Mouse (Mus musculus) bone marrow, adult 2 months (tissue): ENCODE measurements around the gene Sh3pxd2a. TPM values are rescaled to one million over a fixed set of nuclear protein-coding genes. Genes with fewer than 3 reads are reported as not detected.

Source experiments
- H3K27ac ChIP-seq: fragments of 200-500 bp; 2 replicates; pipeline ENCODE4 v1.5.1; 2012; ENCODE audit warnings: low read depth, mild to moderate bottlenecking, control low read depth, inconsistent platforms, low read length; ENCODE audit not compliant: control insufficient read depth, poor library complexity, insufficient read depth
- H3K4me1 ChIP-seq: fragments of 200-500 bp; 2 replicates; pipeline ENCODE4 v1.6.1; 2011; ENCODE audit warnings: low read length; ENCODE audit not compliant: control insufficient read depth, insufficient read depth
- H3K4me3 ChIP-seq: fragments of 200-500 bp; replicated peaks from 2 replicates; pipeline ENCODE3; 2011; ENCODE audit warnings: mild to moderate bottlenecking, low read depth, low read length, control low read depth; ENCODE audit not compliant: control insufficient read depth
- CTCF ChIP-seq: fragments of 200-500 bp; IDR thresholded peaks from 2 replicates; pipeline ENCODE4 v1.5.1; 2011; ENCODE audit warnings: low read length, control low read depth; ENCODE audit not compliant: control insufficient read depth, insufficient read depth
- POLR2A ChIP-seq: fragments of 200-500 bp; IDR thresholded peaks from 2 replicates; pipeline ENCODE4 v1.6.1; 2011; ENCODE audit warnings: low read depth, mild to moderate bottlenecking, control low read depth, low read length, borderline replicate concordance; ENCODE audit not compliant: control insufficient read depth
- WGBS: fragments of 180-500 bp; shearing (Covaris S2); methylation state at CpG from one replicate; pipeline ENCODE4 v1.1.7; 2018; 5-methylcytosine and 5-hydroxymethylcytosine counted together
- polyA plus RNA-seq: library from polyadenylated mRNA; stranded (reverse); fragments of >200 nt; gene quantifications from 2 replicates; pipeline ENCODE4 v1.2.4, GENCODE M21; 2011; ENCODE audit warnings: low replicate concordance; ENCODE audit not compliant: missing spikeins, insufficient read depth, insufficient read length

The Sh3pxd2a gene
- polyA plus RNA-seq, 1 experiment, result 8.3 TPM

DNA sequence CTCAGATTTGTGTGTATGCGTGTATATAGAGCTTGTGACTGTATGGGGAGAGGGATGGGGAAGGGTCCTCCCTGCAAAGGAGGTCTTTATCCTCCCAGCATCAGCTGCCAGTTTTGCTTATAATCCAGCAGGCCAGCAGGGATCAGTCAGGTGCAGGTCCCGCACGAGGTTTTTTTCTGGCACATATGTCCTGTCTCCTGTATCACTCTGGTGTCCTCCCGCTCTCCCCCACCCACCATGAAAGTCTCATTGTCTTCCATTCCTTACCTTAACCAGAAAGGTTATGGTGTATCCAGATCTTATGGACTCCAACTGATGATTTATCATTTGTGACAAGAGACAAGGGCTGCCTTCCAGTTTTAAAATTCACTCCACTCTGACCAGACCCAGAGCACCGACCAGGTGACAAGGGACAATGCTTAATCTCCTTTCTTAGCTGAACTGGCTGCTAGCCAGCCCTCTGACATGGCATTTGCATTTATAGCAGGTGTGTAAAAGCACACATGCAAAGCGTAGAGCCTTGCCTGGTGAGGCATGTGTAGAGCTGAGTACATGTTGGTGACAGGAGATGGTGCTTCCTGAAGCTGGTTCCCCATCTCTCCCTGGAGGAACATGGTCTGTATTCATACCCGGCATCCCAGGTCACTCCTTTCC, 242.6 kb downstream of the Sh3pxd2a start:
- Histone ChIP-seq H3K4me3 (no peak overlapping the region), H3K27ac (no peak overlapping the region), H3K4me1 (no peaks in the 10 kb centered on the region; the same call in 1 of the 2 replicates)
- TF ChIP-seq CTCF, result no peak
- 73% methylated on average over 7 of the region's 7 CpGs for WGBS

DNA sequence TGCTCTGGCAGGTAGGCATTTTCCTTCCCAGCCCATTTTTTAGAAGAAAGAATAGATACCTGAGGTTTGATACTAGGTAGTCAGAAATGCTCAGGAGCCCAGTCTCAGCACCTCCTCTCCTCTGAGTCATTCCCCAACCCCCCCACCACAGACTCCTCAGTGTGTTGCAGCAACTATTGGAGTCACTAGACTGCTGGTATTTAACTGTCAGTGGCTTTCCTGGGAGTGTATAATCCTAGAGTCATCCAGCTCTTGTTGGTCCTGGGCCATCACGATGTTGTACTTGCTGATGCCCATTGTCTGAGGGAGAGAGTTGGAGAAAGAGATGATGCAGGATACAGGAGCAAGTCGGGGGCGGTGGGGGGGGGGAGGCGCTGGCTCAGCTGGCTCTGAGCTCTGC, 243.2 kb downstream of the Sh3pxd2a start:
- Histone ChIP-seq H3K4me3 (no peak overlapping the region), H3K27ac (no peak overlapping the region), H3K4me1 (no peaks in the 10 kb centered on the region; the same call in 1 of the 2 replicates)
- WGBS, result 77% methylated on average over 4 of the region's 4 CpGs
- TF ChIP-seq POLR2A (no peak), CTCF (no peak)

GRCm38 (mm10) chr19:47220232-47220631, 244.0 kb downstream of the Sh3pxd2a start:
- H3K4me3 ChIP-seq, result no peak overlapping the region
- H3K27ac ChIP-seq, result no peak overlapping the region
- WGBS, result 70% methylated on average over 2 of the region's 2 CpGs
- no peaks in the 10 kb centered on the region; the same call in 1 of the 2 replicates for H3K4me1 ChIP-seq
- no peak for TF ChIP-seq CTCF
- TF ChIP-seq POLR2A, result no peak

GRCm38 (mm10) chr19:47219622-47220021, 244.6 kb downstream of the Sh3pxd2a start:
- H3K4me1 ChIP-seq, result no peaks in the 10 kb centered on the region; the same call in 1 of the 2 replicates
- WGBS, result 59% methylated on average over 4 of the region's 4 CpGs

DNA sequence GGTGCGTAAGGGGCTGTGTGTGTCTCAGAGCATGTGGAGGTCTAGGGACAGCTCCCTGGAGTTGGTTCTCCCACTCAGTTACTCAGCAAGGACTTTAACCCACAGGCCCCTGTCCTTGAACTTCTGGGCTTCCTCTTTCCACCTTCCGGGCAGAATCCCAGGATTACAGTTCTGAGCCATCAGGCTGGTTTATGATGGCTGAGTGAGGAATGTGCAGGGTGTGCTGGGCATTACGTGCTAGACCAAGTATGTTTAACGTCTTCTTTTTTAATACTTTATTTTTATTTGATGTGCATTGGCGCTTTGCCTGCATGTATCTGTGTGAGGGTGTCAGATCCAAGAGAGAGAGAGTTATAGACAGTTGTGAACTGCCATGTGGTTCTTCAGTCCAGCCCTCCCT, 247.4 kb downstream of the Sh3pxd2a start:
- Histone ChIP-seq H3K4me3 (no peak overlapping the region), H3K27ac (no peak overlapping the region), H3K4me1 (no peaks in the 10 kb centered on the region; the same call in 1 of the 2 replicates)
- WGBS, result 81% methylated on average over 5 of the region's 5 CpGs
- TF ChIP-seq CTCF (no peak), POLR2A (no peak)

More at GRCm38 (mm10) chr19:47219622-47220021, 244.6 kb downstream of the Sh3pxd2a start:
- H3K4me3 ChIP-seq, result no peak overlapping the region
- no peak for TF ChIP-seq CTCF
- TF ChIP-seq POLR2A, result no peak
- no peak overlapping the region for H3K27ac ChIP-seq

DNA sequence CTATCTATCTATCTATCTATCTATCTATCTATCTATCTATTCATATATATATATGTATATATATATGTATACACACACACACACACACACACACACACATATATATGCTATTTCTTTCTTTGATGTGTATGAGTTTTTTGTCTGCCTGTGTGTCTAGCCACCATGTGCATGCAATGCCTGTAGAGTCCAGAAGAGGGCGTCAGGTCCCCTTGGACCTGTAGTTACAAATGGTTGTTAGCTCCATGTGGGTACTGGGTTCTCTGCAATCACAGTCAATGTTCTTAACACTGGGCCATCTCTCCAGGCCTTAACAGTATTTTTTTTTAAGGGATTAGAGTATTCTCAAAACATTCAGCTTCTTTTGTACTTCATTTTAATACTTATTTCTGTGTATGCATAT, 250.7 kb downstream of the Sh3pxd2a start:
- 63% methylated on average over 1 of the region's 1 CpGs for WGBS
- H3K4me3 ChIP-seq, result no peak overlapping the region
- H3K27ac ChIP-seq, result no peak overlapping the region
- TF ChIP-seq CTCF (no peak), POLR2A (no peak)
- H3K4me1 ChIP-seq, result no peaks in the 10 kb centered on the region

GRCm38 (mm10) chr19:47212401-47212800, 251.8 kb downstream of the Sh3pxd2a start:
- 81% methylated on average over 7 of the region's 7 CpGs for WGBS

DNA sequence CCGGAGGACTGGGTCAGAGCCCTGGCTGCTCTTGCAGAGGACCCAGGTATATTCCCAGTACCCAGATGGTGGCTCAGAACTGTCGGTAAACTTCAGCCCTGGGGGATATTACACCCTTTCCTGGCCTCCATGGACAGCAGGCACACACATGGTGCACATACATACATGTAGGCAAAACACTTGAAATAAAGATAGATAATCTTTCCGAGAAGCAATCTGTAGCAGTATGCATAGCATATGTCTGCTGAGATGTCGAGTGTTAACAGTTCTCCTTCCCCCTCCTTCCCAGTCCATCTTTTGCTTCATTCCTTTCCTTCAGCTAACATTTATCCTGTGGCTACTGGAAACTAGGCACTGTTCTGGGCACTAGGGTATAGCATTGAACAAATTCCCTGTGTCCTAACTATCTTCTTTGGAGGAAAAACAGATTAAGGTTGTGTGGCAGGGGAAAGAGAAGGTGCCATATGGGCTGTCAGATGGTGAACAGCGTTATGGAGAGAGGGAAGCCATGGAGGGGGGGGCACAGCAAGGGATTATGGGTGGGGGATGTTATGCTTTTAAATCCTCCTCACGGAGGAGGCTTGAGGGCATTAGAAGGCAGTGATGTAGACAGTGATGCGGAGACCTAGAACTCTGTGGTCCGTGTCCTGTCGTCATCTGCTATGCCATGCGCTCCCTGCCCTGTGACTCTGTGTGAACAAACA, 252.4 kb downstream of the Sh3pxd2a start:
- Histone ChIP-seq H3K27ac (no peak overlapping the region), H3K4me1 (no peaks in the 10 kb centered on the region), H3K4me3 (no peak overlapping the region)
- WGBS, result 80% methylated on average over 10 of the region's 10 CpGs
- no peak for TF ChIP-seq POLR2A
- no peak for TF ChIP-seq CTCF

More at GRCm38 (mm10) chr19:47212401-47212800, 251.8 kb downstream of the Sh3pxd2a start:
- H3K4me1 ChIP-seq, result no peaks in the 10 kb centered on the region
- no peak overlapping the region for H3K27ac ChIP-seq
- TF ChIP-seq POLR2A, result no peak
- TF ChIP-seq CTCF, result no peak
- H3K4me3 ChIP-seq, result no peak overlapping the region

DNA sequence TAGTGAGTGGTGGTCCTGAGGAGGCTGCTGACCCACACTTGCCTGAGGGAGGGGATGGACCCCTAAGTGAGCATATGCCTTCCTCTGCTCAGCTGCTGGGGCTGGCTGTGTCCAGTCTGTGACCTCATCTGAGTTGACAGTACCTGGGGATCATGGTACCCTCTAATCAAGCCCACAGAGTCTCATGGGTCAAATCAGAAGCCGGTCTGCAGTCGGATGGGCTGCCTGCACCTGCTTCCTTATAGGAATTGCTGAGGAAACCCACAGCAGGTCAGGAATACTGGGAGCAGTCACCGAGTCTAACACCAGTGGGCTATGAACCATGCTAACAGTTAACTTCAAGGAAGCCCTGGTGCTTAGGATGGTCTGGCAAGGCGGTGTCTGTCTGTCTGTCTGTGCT, 253.8 kb downstream of the Sh3pxd2a start:
- TF ChIP-seq CTCF (no peak), POLR2A (no peak)
- no peaks in the 10 kb centered on the region for H3K4me1 ChIP-seq
- H3K4me3 ChIP-seq, result no peak overlapping the region
- no peak overlapping the region for H3K27ac ChIP-seq
- WGBS, result 88% methylated on average over 4 of the region's 4 CpGs

Other genes with a start within 250 kb of the Sh3pxd2a start
- 7.5 and 19.1 TPM in 2 replicates for gene Stn1, start 73.1 kb upstream of the Sh3pxd2a start, polyA plus RNA-seq
- 40.1 and 54.3 TPM in 2 replicates for gene Slk, start 115.3 kb upstream of the Sh3pxd2a start, polyA plus RNA-seq
- gene Col17a1, start 227.7 kb upstream of the Sh3pxd2a start, polyA plus RNA-seq, result not detected in 2 replicates